Mouse (Mus musculus) adrenal gland, adult 2 months (tissue): ENCODE data around the gene Sycn. TPM values are rescaled to one million over a fixed set of nuclear protein-coding genes. Genes with fewer than 3 reads are reported as not detected.

Experiments
- DNase-seq: peaks from one replicate; pipeline ENCODE4 v3.0.0; 2021
- microRNA-seq, 2 experiments: library from miRNA; unstranded; fragments of <30 nt; microRNA quantifications; one replicate each; pipeline ENCODE4 v1.2.0; 2021
- polyA plus RNA-seq: library from polyadenylated mRNA; depleted of rRNA; stranded (reverse); fragments of >200 nt; gene quantifications from 2 replicates; pipeline ENCODE4 v1.2.3, GENCODE M21; 2012; rRNA removed
- total RNA-seq, 2 experiments: library from RNA; stranded (reverse); gene quantifications; 2 replicates each; pipeline ENCODE4 v1.2.3; 2021

The Sycn gene
- total and polyA plus RNA-seq, 3 experiments: 0.44 TPM; not detected in 2

- peak; percentile 84 for DNase-seq
Observed at GRCm38 (mm10) chr7:28586663-28587411, 46.2 kb downstream of the Sycn start.

- DNase-seq: no peak
Observed at GRCm38 (mm10) chr7:28587644-28588043, 47.0 kb downstream of the Sycn start.

Small RNA genes within 50 kb of the gene (microRNA-seq; reads per million reads assigned to microRNA genes)
- gene Mir7049: 0.44 to 1.7 reads per million in 2 experiments

Other genes starting within 250 kb of the Sycn start
- gene Selenov, start 249.7 kb upstream of the Sycn start, total RNA-seq: not detected
- gene Selenov, start 249.7 kb upstream of the Sycn start, polyA plus RNA-seq: 0.19 TPM in 1 of 2 replicates, not detected in the other
- gene Dll3, start 238.6 kb upstream of the Sycn start, total RNA-seq: under 1 TPM in 1 of 2 experiments, not detected in 1; 0.10 TPM
- 0.16 and 0.29 TPM in 2 replicates for gene Dll3, start 238.6 kb upstream of the Sycn start, polyA plus RNA-seq
- gene Timm50, start 228.8 kb upstream of the Sycn start, total RNA-seq: 10 to 100 TPM; 66.6 to 99.9 TPM
- 90.5 and 101 TPM in 2 replicates for gene Timm50, start 228.8 kb upstream of the Sycn start, polyA plus RNA-seq
- 100 to 1,000 TPM; 156 to 171 TPM for gene Supt5, start 202.1 kb upstream of the Sycn start, total RNA-seq
- gene Supt5, start 202.1 kb upstream of the Sycn start, polyA plus RNA-seq: 163 and 190 TPM in 2 replicates
- 1,000 to 10,000 TPM in 1 of 2 experiments, 100 to 1,000 TPM in 1; 895 to 1,085 TPM for gene Rps16, start 190.2 kb upstream of the Sycn start, total RNA-seq
- gene Rps16, start 190.2 kb upstream of the Sycn start, polyA plus RNA-seq: 555 and 709 TPM in 2 replicates
- 10 to 100 TPM; 14.9 to 15.6 TPM for gene Plekhg2, start 168.3 kb upstream of the Sycn start, total RNA-seq
- gene Plekhg2, start 168.3 kb upstream of the Sycn start, polyA plus RNA-seq: 22.5 and 23.2 TPM in 2 replicates
- gene Zfp36, start 160.6 kb upstream of the Sycn start, total RNA-seq: 10 to 100 TPM; 16.3 to 19.4 TPM
- gene Zfp36, start 160.6 kb upstream of the Sycn start, polyA plus RNA-seq: 25.9 and 32.3 TPM in 2 replicates
- gene Med29, start 148.2 kb upstream of the Sycn start, total RNA-seq: 10 to 100 TPM; 39.6 to 49.7 TPM
- 72.1 and 88.5 TPM in 2 replicates for gene Med29, start 148.2 kb upstream of the Sycn start, polyA plus RNA-seq
- 100 to 1,000 TPM in 1 of 2 experiments, 10 to 100 TPM in 1; 73.4 to 104 TPM for gene Paf1, start 147.9 kb upstream of the Sycn start, total RNA-seq
- gene Paf1, start 147.9 kb upstream of the Sycn start, polyA plus RNA-seq: 323 and 399 TPM in 2 replicates
- 10 to 100 TPM in 1 of 2 experiments, 1 to 10 TPM in 1; 7.1 to 10.4 TPM for gene Gmfg, start 103.4 kb upstream of the Sycn start, total RNA-seq
- gene Gmfg, start 103.4 kb upstream of the Sycn start, polyA plus RNA-seq: 0.58 and 0.89 TPM in 2 replicates
- 10 to 100 TPM; 12.9 to 25.4 TPM for gene Lrfn1, start 88.9 kb upstream of the Sycn start, total RNA-seq
- gene Lrfn1, start 88.9 kb upstream of the Sycn start, polyA plus RNA-seq: 33.6 and 37.1 TPM in 2 replicates
- not detected for gene Ifnl2, start 30.4 kb upstream of the Sycn start, total RNA-seq
- 0.33 and 1.00 TPM in 2 replicates for gene Ifnl2, start 30.4 kb upstream of the Sycn start, polyA plus RNA-seq
- gene Ifnl3, start 18.0 kb upstream of the Sycn start, total RNA-seq: not detected
- 0.48 and 0.59 TPM in 2 replicates for gene Ifnl3, start 18.0 kb upstream of the Sycn start, polyA plus RNA-seq
- gene Nccrp1, start 6.4 kb downstream of the Sycn start, total RNA-seq: not detected
- gene Nccrp1, start 6.4 kb downstream of the Sycn start, polyA plus RNA-seq: 0.10 TPM in 1 of 2 replicates, not detected in the other
- 10 to 100 TPM; 61.0 to 78.2 TPM for gene Samd4b, start 57.3 kb downstream of the Sycn start, total RNA-seq
- 127 and 146 TPM in 2 replicates for gene Samd4b, start 57.3 kb downstream of the Sycn start, polyA plus RNA-seq
- 10 to 100 TPM; 28.7 to 29.6 TPM for gene Pak4, start 57.3 kb downstream of the Sycn start, total RNA-seq
- 53.5 and 54.9 TPM in 2 replicates for gene Pak4, start 57.3 kb downstream of the Sycn start, polyA plus RNA-seq
- not detected for gene Acp7, start 90.4 kb downstream of the Sycn start, total RNA-seq
- gene Acp7, start 90.4 kb downstream of the Sycn start, polyA plus RNA-seq: not detected in 2 replicates
- 1 to 10 TPM; 1.7 to 2.6 TPM for gene Fbxo27, start 152.0 kb downstream of the Sycn start, total RNA-seq
- 6.6 and 8.5 TPM in 2 replicates for gene Fbxo27, start 152.0 kb downstream of the Sycn start, polyA plus RNA-seq
- gene Fbxo17, start 175.9 kb downstream of the Sycn start, total RNA-seq: 1 to 10 TPM; 2.0 to 5.3 TPM
- gene Fbxo17, start 175.9 kb downstream of the Sycn start, polyA plus RNA-seq: 11.1 and 14.1 TPM in 2 replicates
- 10 to 100 TPM; 74.6 to 82.1 TPM for gene Mrps12, start 200.9 kb downstream of the Sycn start, total RNA-seq
- gene Mrps12, start 200.9 kb downstream of the Sycn start, polyA plus RNA-seq: 217 and 245 TPM in 2 replicates
- 10 to 100 TPM; 16.5 to 21.2 TPM for gene Sars2, start 201.1 kb downstream of the Sycn start, total RNA-seq
- 42.6 and 43.0 TPM in 2 replicates for gene Sars2, start 201.1 kb downstream of the Sycn start, polyA plus RNA-seq
- gene Ccer2, start 215.3 kb downstream of the Sycn start, total RNA-seq: not detected
- gene Ccer2, start 215.3 kb downstream of the Sycn start, polyA plus RNA-seq: not detected in 2 replicates
- gene Sirt2, start 225.8 kb downstream of the Sycn start, total RNA-seq: 10 to 100 TPM; 86.0 to 87.0 TPM
- gene Sirt2, start 225.8 kb downstream of the Sycn start, polyA plus RNA-seq: 57.3 and 59.0 TPM in 2 replicates
- 10 to 100 TPM; 38.0 to 62.9 TPM for gene Nfkbib, start 226.6 kb downstream of the Sycn start, total RNA-seq
- 97.6 and 122 TPM in 2 replicates for gene Nfkbib, start 226.6 kb downstream of the Sycn start, polyA plus RNA-seq
- gene Rinl, start 248.1 kb downstream of the Sycn start, total RNA-seq: 1 to 10 TPM; 2.9 to 3.7 TPM
- 3.0 and 4.1 TPM in 2 replicates for gene Rinl, start 248.1 kb downstream of the Sycn start, polyA plus RNA-seq